Mouse (Mus musculus): ENCODE measurements around the gene Clptm1.
"Not testable (repeated sequence)": the region's sequence is repeated elsewhere in the genome, so short reads cannot be mapped to it uniquely, and the experiment has no call there.

- not testable (repeated sequence) for TF ChIP-seq POLR2A (IDR thresholded peaks at IDR 0.05; ENCODE audit: borderline replicate concordance, insufficient read depth, low read length); CTCF (IDR thresholded peaks at IDR 0.05; ENCODE audit: borderline replicate concordance, insufficient read depth, low read depth, low read length)
Observed at GRCm38 (mm10) chr7:19604606-19605214, 60.1 kb downstream of the Clptm1 start.

All from cerebellum, adult 2 months (tissue).